Mouse (Mus musculus) urinary bladder, adult 18-20 months (tissue): ENCODE data around the gene Eno3.
A peak's percentile ranks its signal among the peaks of the same experiment; 100 is the strongest.

Source experiments
- DNase-seq, 2 experiments: peaks; one replicate each; pipeline ENCODE4 v3.0.0; 2022; ENCODE audit warnings: low spot score in 2 of 2, mixed read lengths in 2 of 2

Gene Eno3

GRCm38 (mm10) chr11:70681897-70682581, 25.0 kb downstream of the Eno3 start:
- DNase-seq: no peak

GRCm38 (mm10) chr11:70683640-70684039, 26.6 kb downstream of the Eno3 start:
- DNase-seq: no peak

- DNase-seq: peak in 1 of 2 experiments; percentile 38
Observed at GRCm38 (mm10) chr11:70686901-70687566, 30.0 kb downstream of the Eno3 start.

- DNase-seq: peak; percentile 74 to 88
Observed at GRCm38 (mm10) chr11:70687601-70688199, 30.7 kb downstream of the Eno3 start, which contains the start of gene Camta2. TSS of gene Camta2 (minus strand) at chr11:70688105.

GRCm38 (mm10) chr11:70688372-70688771, 31.4 kb downstream of the Eno3 start:
- no peak for DNase-seq

- no peak for DNase-seq
Observed at GRCm38 (mm10) chr11:70689578-70689977, 32.6 kb downstream of the Eno3 start.

- no peak for DNase-seq
Observed at GRCm38 (mm10) chr11:70693504-70693903, 36.5 kb downstream of the Eno3 start.

- no peak for DNase-seq
Observed at GRCm38 (mm10) chr11:70697376-70697775, 40.4 kb downstream of the Eno3 start.

GRCm38 (mm10) chr11:70699051-70699450, 42.0 kb downstream of the Eno3 start:
- DNase-seq: no peak

- DNase-seq: peak; percentile 91 to 98
Observed at GRCm38 (mm10) chr11:70699722-70700556, 42.9 kb downstream of the Eno3 start, which contains the start of the genes Inca1 and Kif1c. TSS of gene Inca1 (minus strand) at chr11:70700155. TSS of gene Kif1c (plus strand) at chr11:70700548.

GRCm38 (mm10) chr11:70700613-70701012, 43.6 kb downstream of the Eno3 start:
- peak; percentile 62 to 80 for DNase-seq

- DNase-seq: no peak
Observed at GRCm38 (mm10) chr11:70701221-70701955, 44.4 kb downstream of the Eno3 start.

- DNase-seq: no peak
Observed at GRCm38 (mm10) chr11:70701984-70702733, 45.2 kb downstream of the Eno3 start.

- DNase-seq: no peak
Observed at GRCm38 (mm10) chr11:70702781-70703180, 45.8 kb downstream of the Eno3 start.

- no peak for DNase-seq
Observed at GRCm38 (mm10) chr11:70706127-70706526, 49.1 kb downstream of the Eno3 start.

- no peak for DNase-seq
Observed at GRCm38 (mm10) chr11:70711026-70711425, 54.0 kb downstream of the Eno3 start.
